9 mouse cellular contexts compared by ENCODE assay signal in genomic region chr15:102753170-102753569, GRCm38 (mm10). TPM values are rescaled to one million over a fixed set of nuclear protein-coding genes. Genes with fewer than 3 reads are reported as not detected.
A peak's percentile ranks its signal among the peaks of the same experiment; 100 is the strongest.
DNase-seq lines count a peak whose midpoint lies in the region; ATAC-seq and TF ChIP-seq lines count a peak whose summit lies in the region.
"Had no signal": no experiment of that assay in that cellular context is flagged by ENCODE, and none has a peak within 500 bp of the region (broad histone marks: within the 10 kb centered on the region; RNA-seq: fewer than 3 reads in every experiment).

No protein-coding gene starts in this region.

- H3K9ac ChIP-seq in hindbrain, postnatal 0 days (replicated peaks; ENCODE audit: low read length): no peak overlapping the region
- H3K9ac ChIP-seq: heart, embryonic 13.5 days had no signal

- no peak for TF ChIP-seq POLR2A in lung, adult 2 months (IDR thresholded peaks at IDR 0.05; ENCODE audit: borderline replicate concordance, extremely low read depth, low read depth, low read length)

- H3K9me3 ChIP-seq in hindbrain, postnatal 0 days (ENCODE audit: low read length): no peaks in the 10 kb centered on the region
- H3K9me3 ChIP-seq: heart, embryonic 13.5 days had no signal

- H3K4me1 ChIP-seq in hindbrain, postnatal 0 days (ENCODE audit: insufficient read depth, low read length): 0 out of 2 replicates have a peak, but pooled peaks cover 6% of the 10 kb centered on the region
- no peaks in the 10 kb centered on the region for H3K4me1 ChIP-seq in lung, adult 2 months (ENCODE audit: control insufficient read depth, insufficient read depth, low read length)
- H3K4me1 ChIP-seq: heart, embryonic 13.5 days had no signal

- intact Hi-C loops in left cerebral cortex, postnatal 4 days (cut with DNase I): no loop called here

- peak; percentile 87 for TF ChIP-seq CTCF in hindbrain, postnatal 0 days (IDR thresholded peaks at IDR 0.05; ENCODE audit: low read depth)
- peak; percentile 50 for TF ChIP-seq CTCF in lung, adult 2 months (IDR thresholded peaks at IDR 0.05; ENCODE audit: insufficient read depth, low read length)

- H3K4me3 ChIP-seq in hindbrain, postnatal 0 days (ENCODE audit: low read length): no peak overlapping the region
- no peak overlapping the region for H3K4me3 ChIP-seq in lung, adult 2 months (replicated peaks; ENCODE audit: extremely low read depth, low read depth, low read length)
- H3K4me3 ChIP-seq: heart, embryonic 13.5 days had no signal

- 0 out of 2 replicates have a peak, but pooled peaks cover 3% of the 10 kb centered on the region for H3K27me3 ChIP-seq in hindbrain, postnatal 0 days (ENCODE audit: insufficient read depth, low read length)

- peak overlapping the region; percentile 2; the same call in 1 of the 2 replicates for H3K4me2 ChIP-seq in hindbrain, postnatal 0 days (ENCODE audit: low read depth, low read length)
- H3K4me2 ChIP-seq: heart, embryonic 13.5 days had no signal

- H3K36me3 ChIP-seq in hindbrain, postnatal 0 days (ENCODE audit: insufficient read depth, low read length): no peaks in the 10 kb centered on the region
- H3K36me3 ChIP-seq: heart, embryonic 13.5 days had no signal

- ATAC-seq in hindbrain, postnatal 0 days: peak; percentile 63; the same call in 1 of the 2 replicates
- 0 out of 2 replicates have a peak, but pooled peaks have one; percentile 23 for ATAC-seq in neutrophil, adult 5-6 weeks (ENCODE audit: extremely low read depth, insufficient number of reproducible peaks, low FRiP score, poor library complexity, severe bottlenecking)
- ATAC-seq in frontal cortex, adult (ENCODE audit: low TSS enrichment): no peak

- DNase-seq in left cerebral cortex, postnatal 4 days: peak; percentile 69
- no peak for DNase-seq in left cerebral cortex, adult 11 months (ENCODE audit: low spot score)
- peak; percentile 79 for DNase-seq in WW6 (ENCODE audit: low read depth, low spot score)
- peak; percentile 94 for DNase-seq in embryo, embryonic 10.5 days (ENCODE audit: low spot score)
- DNase-seq in hindbrain, postnatal 0 days (ENCODE audit: low spot score): peak; percentile 85
- no peak for DNase-seq in lung, adult 2 months

- H3K27ac ChIP-seq in hindbrain, postnatal 0 days: no peak overlapping the region
- H3K27ac ChIP-seq: heart, embryonic 13.5 days had no signal

- 5% methylated on average over 13 of the region's 13 CpGs for WGBS in hindbrain, postnatal 0 days
- 10% methylated on average over 13 of the region's 13 CpGs for WGBS in lung, adult 2 months

RNA-seq across cellular contexts. Expression of gene Calcoco1, which starts 31.2 kb away (rescaled TPM):
- total RNA-seq in left cerebral cortex, postnatal 4 days (2021): 10 to 100 TPM; 44.3 to 46.7 TPM
- 26.6 and 32.4 TPM in 2 replicates for total RNA-seq in hindbrain, postnatal 0 days (2014; rRNA removed)
- 29.8 and 30.3 TPM in 2 replicates for polyA plus RNA-seq in hindbrain, postnatal 0 days (2015; fragmentation: Nextera tagmentation; extraction: Ambion mirVana)
- polyA plus RNA-seq in lung, adult 2 months (2012; rRNA removed): 76.5 and 105 TPM in 2 replicates
- 73.4 and 97.1 TPM in 2 replicates for total RNA-seq in neutrophil, adult 5-6 weeks (2017)

Comparison
In these comparisons a context has a peak if more than half of its experiments do, and no peak if none do; other contexts are left out.
1. DNase-seq: peak in left cerebral cortex, postnatal 4 days (single experiment), WW6 (single experiment), embryo, embryonic 10.5 days (single experiment) and hindbrain, postnatal 0 days (single experiment); none in left cerebral cortex, adult 11 months (single experiment) and lung, adult 2 months (single experiment).